Mouse (Mus musculus): Measurements from ENCODE around the gene Tcf23.
A peak's percentile ranks its signal among the peaks of the same experiment; 100 is the strongest.

Tcf23 gene

GRCm38 (mm10) chr5:30949654-30950326 lies 18.7 kb upstream of the Tcf23 start:
- peak; percentile 82 to 93 for DNase-seq (ENCODE audit: low spot score in 2 of 2)

- DNase-seq (ENCODE audit: low spot score in 2 of 2): no peak
Observed at GRCm38 (mm10) chr5:30950451-30950850, 18.0 kb upstream of the Tcf23 start.

- no peak for DNase-seq (ENCODE audit: low spot score in 2 of 2)
Observed at GRCm38 (mm10) chr5:30950922-30951321, 17.5 kb upstream of the Tcf23 start.

DNA sequence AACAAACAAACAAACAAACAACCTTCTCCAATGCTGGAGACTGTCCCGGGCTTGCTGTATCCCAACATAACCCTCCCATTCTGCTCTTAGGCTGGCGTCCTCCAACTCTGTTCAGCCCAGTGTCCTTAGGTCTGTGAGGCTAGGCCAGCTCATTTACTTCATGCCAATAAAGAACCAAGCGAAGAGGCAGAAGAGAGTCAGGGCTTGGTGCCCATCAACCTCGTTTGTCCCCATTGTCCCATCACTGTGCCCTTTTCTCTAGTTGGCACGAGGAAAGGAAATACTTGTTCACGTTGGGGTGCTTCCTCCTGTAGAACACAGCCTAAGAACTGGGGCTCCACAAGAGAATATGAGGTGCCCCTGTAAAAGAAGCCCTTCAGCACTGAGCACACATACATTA lies 16.8 kb upstream of the Tcf23 start:
- DNase-seq (ENCODE audit: low spot score in 2 of 2): no peak

GRCm38 (mm10) chr5:30952551-30952950 lies 15.9 kb upstream of the Tcf23 start:
- DNase-seq (ENCODE audit: low spot score in 2 of 2): no peak

GRCm38 (mm10) chr5:30954065-30954464 lies 14.4 kb upstream of the Tcf23 start:
- DNase-seq (ENCODE audit: low spot score in 2 of 2): no peak

DNA sequence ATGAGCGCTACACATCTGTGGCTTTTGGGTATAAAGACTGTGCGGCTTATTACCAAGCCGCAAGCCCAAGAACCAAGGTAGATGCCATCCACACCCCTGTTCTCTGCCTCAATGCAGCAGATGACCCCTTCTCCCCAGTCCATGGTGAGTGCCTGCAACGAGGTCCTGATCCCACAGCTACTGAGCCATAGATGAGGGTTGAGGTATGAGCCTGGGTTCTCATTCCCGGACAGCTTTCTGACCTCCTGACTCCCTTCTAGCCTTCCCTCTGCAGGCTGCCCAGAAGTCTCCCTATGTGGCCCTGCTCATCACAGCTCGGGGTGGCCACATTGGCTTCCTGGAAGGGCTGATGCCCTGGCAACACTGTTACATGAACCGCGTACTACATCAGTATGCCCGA lies 13.9 kb upstream of the Tcf23 start:
- DNase-seq (ENCODE audit: low spot score in 2 of 2): no peak

DNA sequence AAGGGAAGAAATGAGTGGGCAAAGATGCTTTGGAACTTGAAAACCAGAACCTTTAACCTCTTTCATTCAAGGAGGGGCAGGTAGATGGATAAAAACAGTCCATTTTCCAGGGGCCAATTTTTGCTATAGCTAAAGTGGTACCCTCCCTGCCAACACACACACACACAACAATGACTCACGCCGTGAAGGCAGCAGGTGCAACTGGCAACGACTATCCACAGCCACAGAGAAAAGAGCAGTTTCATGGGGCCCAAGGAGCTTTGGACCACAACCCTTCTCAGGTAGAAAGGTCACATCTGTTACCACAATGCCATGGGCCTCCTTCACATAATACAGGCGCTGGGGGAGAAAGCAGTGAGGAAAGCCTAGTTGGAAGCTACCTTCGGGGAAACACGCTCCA lies 12.7 kb upstream of the Tcf23 start:
- DNase-seq (ENCODE audit: low spot score in 2 of 2): no peak

DNA sequence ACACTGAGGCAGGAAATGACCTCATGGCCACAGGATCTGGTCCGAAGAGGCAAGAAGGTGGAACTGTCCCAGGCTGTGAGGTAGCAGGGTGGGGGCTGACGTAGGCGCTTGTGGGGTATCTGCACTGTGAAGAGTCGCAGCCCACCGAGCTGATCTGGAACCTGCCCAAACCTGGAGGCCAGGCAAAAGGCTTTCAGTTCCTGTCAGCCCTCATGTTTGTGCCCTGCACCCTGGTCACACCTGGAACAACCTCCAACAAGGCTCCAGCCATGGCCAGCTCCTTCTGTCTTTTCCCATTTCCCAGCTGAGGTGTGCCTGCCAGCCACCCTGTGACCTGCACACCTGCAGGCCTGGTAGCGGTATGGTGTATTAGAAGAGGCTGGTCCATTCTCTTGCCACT lies 10.6 kb upstream of the Tcf23 start:
- no peak for DNase-seq (ENCODE audit: low spot score in 2 of 2)

DNA sequence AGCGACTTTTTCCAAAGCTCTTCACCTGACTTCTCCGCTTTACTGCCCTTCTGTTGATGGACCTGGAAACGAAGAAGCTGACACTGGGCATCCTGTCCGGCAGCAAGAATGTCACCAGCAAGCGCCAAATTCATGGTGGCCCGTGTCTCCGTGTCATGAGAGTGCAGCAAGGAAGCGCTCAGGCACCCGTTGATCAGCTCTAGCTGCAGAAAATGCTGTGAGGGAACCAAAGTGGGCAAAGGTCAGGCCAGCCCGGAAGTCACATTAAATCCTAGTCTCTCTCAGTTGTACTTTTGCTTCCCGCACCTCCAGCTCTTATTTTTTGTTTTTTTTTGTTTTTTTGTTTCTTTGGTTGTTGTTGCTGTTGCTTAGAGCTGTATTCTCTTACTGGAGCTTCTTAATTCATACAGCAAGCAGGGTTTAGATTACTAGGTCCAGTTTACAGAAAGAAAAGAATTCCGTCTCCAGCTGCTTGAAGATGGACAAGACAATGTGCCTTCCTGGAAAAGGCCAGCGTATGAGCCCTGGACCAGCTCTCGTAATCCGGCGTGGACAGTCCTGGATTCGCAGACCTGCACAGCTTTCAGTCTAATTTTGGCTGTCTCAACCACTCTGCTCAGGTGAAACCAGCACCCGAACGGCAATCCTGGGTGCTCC lies 9.1 kb upstream of the Tcf23 start:
- no peak for DNase-seq (ENCODE audit: low spot score in 2 of 2)

DNA sequence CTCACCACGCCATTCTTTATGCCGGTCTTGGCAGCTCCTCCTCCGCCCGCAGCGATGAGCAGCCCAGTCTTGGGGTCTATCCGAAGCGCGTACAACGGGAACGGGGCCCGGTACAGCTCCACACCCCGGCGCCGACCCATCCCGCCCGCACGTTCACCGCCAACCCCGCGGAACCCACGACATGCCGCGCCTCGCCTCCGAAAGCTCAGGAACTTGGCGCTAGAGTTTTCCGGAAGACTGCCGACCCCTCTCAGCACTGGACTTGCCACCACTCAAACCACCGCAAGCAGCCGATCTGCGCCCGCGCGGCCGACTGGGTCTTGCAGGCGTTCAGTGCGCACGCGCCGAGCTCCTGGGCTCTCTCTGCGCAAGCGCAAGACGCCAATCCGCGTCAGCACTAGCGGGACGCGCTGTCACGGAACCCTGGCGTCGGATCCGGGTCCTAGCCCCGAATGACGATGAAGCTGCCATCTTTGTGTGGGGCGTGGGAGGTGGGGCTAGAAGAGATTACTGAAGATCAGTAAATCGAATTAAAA lies 8.4 kb upstream of the Tcf23 start, which contains the start of gene Preb:
Preb (minus strand) TSS at position 396 of the 536 bp plus-strand sequence.
- DNase-seq (ENCODE audit: low spot score in 2 of 2): peak; percentile 96 to 99

DNA sequence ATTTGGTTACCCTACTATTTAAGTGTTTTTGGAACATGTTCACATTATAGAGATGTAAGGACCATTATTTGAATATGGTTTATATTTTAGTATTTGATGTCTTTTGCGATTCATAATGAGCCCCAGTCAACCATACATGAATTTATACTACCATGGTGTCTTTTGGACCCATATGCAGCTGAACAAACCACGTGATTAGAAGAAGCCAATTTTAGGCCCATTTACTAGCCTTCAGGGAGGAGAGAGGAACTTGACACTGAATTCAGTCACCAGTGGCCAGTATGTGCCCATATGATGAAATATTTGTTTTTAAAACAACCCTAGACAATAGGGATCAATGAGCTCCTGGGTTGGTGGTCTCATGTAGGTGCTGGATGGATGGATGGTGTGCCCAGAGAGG lies 7.6 kb upstream of the Tcf23 start:
- no peak for DNase-seq (ENCODE audit: low spot score in 2 of 2)

- no peak for DNase-seq (ENCODE audit: low spot score in 2 of 2)
Observed at GRCm38 (mm10) chr5:30961545-30962505, 6.6 kb upstream of the Tcf23 start.

DNA sequence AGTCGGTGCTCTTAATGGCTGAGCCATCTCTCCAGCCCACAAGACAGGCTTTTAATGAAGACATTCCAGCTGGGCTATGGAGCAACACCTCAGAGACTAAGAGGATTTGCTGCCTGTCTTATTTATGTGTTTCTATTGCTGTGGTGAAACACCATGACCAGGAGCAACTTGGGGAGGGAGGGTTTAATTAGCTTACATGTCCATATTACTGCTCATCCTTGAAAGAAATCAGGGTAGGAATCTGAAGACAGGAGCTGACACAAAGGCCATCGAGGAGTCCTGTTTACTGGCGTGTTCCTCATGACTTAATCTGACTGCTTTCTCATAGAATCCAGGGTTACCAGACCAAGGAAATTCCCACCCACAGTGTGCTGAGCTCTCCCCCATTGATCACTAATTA lies 4.5 kb upstream of the Tcf23 start:
- DNase-seq (ENCODE audit: low spot score in 2 of 2): no peak

DNA sequence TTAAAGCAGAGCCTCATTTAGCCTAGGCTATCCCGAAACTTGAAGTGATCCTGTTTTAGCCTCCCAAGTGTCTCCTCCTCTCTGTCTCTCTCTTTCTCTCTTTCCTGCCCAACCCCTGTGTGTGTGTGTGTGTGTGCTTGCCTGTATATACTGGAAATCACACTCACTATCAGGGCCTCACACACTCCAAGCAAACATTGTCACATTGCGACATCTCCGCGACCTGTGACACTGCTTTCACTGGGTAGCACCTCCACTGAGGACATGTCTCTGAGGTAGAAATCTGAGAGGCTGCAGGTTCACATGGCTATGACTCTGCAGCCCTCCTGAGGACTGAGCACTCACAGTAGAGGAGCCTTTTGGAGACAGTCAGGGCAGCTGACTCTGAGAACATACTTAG lies 2.3 kb upstream of the Tcf23 start:
- no peak for DNase-seq (ENCODE audit: low spot score in 2 of 2)

DNA sequence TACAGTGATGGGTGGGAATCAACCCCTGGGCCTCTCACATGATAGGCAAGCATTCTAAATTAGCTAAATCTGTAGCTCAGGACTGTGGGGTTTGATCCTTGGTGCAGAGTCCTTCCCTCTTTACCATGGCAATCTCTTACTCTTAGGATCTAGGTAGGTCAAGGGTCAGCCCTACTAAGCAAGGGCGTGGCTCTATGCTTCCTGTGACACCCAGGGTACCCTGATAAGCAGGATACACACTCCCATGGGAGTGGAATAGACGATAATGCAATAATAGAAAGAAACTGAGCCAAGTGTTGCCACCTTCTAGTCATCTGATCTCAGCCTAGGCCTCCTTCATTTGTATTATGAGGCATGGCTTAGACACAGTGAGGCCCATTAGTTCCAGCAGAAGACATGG lies 978 bp downstream of the Tcf23 start:
- DNase-seq (ENCODE audit: low spot score in 2 of 2): no peak

GRCm38 (mm10) chr5:30974870-30975656 lies 6.6 kb downstream of the Tcf23 start:
- DNase-seq (ENCODE audit: low spot score in 2 of 2): peak; percentile 51 to 71

- DNase-seq (ENCODE audit: low spot score in 2 of 2): no peak
Observed at GRCm38 (mm10) chr5:30982357-30982756, 13.9 kb downstream of the Tcf23 start.

DNA sequence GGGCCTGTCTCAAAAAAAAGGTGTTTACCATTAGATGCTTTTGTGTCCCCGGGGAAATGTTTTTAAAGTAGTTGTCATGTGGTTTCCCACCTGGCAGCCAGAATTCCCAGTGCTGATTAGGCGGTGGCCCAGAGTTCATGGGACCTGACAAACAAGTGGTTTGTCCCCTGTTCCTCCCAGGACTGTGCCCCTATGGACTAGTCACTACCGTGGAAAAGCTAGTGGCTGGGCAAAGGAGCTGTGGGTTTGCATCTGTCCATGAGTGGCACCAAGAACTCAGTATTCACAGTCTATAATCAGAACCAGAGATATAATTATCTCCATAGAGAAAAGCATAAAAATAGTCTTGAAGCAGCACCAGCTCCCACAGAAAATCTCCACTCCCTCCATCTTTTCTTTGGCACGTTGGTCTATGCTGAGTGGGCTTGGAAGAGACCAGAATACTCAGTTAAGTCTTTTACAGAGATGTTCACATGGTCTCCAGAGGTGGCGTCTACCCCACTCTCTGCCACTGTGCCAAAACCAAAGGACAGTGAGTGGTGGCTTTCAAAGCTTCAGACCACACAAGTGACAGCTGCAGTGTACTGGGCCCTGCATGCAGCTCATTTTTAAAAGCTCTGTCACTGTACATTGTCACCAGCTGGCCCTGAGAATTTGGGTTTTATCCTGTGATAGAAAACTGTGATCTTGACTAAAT lies 24.7 kb downstream of the Tcf23 start:
- DNase-seq (ENCODE audit: low spot score in 2 of 2): no peak

DNA sequence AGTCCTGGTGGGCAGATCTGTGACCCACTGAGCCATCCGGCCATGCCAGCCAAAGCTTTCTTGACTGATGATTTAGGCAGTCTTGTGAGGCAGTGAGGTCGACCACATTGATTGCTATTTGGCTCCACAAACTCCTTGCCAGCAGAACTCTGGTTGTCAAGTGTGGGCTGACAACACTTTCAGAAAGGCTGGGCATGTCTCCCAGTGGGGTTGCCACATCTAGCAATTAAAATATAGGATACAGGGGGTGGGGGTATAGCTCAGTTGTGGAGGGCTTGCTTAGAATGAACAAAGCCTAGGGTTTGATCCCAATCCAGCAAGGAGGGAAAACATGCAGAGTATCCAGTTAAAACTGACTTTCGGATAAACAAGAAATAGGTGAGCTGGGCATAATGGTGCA lies 25.6 kb downstream of the Tcf23 start:
- DNase-seq (ENCODE audit: low spot score in 2 of 2): no peak

All from urinary bladder, postnatal 36 days (tissue).